Mouse (Mus musculus): ENCODE measurements around the gene Pias3.

Gene Pias3

DNA sequence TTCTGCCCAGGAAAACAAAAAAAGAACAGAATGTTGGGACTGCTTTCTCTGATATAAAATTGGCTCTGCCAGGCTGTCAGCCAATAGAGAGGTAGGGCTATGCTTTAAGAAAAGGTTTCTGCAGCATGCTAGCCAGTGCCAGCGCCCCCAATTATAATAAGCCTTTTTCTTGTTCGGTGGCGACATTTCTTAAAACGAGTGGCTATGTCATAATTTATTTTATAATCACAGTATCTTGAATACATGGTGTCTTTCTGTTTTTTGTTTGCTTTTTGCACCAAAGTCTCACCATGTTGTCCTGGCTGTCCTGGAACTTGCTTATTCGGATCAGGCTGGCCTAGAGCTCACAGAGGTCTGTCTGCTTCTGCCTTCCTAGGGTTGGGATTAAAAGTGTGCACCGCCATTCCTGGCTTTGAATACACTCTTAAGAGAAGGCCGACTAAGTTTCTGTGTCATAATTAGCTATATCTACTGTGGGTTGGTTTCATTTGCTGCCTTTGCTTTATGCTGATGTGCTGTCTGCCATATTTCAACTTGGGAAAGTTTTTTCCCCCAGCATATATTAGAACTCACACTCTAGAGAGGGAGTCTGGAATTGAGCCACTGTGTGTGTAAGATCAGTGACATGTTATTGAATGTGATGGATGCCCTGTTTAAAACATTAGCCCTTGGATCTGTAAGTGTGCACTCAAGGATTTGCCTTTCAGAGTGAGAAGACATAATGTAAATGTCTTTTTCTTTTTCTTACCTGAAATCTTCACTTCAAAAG lies 32.6 kb downstream of the Pias3 start:
- no peak for DNase-seq (ENCODE audit: low read depth)

DNA sequence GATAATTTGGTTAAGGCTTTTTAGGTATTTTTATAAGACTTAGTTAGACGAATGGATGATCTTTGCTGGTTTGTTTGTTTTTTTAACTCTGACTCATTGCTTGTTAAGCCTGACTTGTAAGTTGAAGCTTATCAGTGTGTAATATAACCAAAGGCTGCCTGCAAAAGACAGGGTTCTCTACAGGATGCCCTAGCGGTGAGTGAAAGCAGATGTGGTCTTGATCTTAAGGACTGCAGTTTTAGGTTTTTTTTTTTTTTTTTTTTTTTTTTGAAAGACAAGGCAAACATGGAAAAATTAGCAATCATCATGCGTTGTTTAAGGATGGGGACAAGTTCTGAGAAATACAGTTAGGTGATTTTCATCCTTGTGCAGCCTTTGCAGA lies 33.2 kb downstream of the Pias3 start:
- peak; percentile 91 for DNase-seq (ENCODE audit: low read depth)

DNA sequence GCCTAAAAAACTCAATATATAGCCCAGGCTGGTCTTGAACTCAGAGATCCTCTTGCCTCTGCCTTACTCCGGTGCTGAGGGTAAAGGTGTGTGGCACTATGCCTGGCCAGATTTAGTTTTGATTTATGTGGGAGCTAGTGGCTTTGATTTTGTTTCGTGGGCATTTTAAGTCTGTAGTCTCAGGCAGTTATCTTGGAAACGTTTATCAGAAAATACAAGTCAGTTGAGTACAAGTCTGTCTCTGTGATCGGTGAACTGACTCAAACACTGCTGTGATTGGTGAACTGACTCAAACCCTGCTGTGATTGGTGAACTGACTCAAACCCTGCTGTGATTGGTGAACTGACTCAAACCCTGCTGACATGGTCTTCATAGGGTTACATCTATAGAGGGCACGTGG lies 34.6 kb downstream of the Pias3 start:
- no peak for DNase-seq (ENCODE audit: low read depth)

DNA sequence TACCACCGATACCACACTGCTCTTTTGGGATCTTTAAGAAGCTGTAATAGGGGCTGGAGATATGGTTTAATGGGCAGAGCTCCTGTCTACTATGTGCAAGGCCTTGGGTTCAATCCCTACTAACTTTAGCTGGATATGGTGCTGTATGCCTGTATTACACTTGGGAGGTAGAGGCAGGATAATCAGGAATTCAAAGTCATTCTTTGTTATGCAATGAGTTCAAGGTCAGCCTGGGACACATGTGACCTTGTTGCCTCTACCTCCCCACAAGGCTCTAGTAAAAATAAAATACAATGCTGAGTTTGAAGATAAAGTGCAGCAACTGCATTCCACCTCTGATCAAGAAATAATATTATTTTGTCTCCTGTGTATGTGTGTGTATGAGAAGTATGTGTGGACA lies 37.8 kb downstream of the Pias3 start:
- DNase-seq (ENCODE audit: low read depth): no peak

DNA sequence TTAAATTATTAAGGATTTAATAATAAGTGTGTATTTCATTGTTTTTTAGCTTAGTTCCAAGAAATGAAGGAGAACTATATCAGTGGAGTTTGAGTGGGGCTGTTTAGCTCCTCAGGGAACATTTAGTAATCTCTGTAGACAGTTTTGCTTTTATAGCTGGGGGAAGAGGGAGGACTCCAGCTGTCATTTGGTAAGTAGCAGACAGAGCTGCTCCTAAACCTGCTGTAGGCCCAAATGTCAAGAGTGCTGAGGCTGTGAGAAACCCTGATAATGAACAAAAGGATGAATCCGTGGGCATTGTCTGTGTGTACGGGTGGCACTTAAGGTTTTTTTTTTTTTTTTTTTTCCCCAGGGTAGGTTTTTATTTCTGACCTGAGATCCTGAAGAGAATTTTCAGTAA lies 39.0 kb downstream of the Pias3 start:
- no peak for DNase-seq (ENCODE audit: low read depth)

DNA sequence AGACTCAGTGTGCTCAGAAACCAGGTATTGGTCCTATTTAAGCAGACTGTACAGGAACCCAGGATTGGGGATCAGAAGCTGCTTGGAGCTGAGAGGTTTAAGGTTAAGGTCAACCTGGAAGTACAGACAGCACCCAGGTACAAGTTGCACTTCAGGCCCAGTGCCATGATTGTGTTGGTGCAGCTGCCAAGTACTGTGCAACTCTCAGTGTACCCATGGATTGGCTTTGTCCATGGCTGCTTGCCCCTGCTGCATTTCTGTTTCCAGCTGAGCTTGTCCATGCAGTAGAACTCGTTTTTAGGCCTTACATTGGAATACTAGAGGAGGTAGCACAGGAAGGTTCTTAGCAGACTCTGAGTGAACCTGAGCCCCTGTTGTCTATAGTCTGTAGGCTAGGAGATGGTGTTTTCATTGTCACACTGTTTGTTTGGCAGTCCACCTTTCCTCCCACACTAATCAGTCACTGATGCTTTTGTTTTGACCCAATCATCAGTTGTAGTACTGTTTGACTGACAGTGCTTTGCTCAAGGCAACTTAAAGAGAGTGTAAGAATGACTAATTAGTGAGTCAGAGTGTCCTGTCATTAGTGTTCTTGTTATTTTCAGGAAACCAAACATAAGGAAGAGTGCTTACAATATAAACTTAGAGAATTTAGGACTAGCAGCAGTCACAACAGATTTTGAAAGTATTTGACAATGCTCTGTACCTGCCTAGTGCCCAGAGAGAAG lies 41.0 kb downstream of the Pias3 start:
- peak; percentile 77 for DNase-seq (ENCODE audit: low read depth)

DNA sequence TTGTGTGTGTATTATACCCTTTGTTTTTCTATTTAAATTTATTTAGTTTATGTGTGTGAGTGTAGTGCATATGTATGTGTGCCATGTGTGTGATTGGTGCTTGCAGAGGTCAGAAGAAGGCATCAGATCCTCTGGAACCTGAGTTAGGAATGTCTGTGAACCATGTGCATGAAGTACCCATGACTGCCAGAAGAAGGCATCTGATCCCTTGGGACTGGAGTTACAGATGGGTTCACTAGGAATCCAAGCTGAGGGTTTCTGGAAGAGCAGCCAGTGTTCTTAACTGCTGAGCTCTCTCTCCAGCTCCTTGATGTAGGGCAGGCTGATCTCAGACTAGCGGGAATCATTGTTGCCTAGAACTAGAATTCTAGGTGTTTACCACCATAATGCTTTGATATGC lies 41.8 kb downstream of the Pias3 start:
- peak; percentile 29 for DNase-seq (ENCODE audit: low read depth)

DNA sequence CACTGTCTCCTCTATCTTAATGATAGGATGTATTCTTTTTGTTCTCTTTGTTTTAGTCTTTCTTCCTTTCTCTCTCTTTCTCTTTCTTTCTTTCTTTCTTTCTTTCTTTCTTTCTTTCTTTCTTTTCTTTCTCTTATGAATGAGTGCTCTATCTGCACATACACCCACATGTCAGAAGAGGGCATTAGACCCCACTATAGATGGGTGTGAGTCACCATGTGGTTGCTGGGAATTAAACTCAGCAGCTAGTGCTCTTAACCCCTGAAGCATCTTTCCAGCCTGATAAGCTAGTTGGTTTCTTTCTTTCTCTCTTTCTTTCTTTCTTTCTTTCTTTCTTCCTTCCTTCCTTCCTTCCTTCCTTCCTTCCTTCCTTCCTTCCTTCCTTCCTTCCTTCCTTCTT lies 44.1 kb downstream of the Pias3 start:
- peak; percentile 71 for DNase-seq (ENCODE audit: low read depth)

DNA sequence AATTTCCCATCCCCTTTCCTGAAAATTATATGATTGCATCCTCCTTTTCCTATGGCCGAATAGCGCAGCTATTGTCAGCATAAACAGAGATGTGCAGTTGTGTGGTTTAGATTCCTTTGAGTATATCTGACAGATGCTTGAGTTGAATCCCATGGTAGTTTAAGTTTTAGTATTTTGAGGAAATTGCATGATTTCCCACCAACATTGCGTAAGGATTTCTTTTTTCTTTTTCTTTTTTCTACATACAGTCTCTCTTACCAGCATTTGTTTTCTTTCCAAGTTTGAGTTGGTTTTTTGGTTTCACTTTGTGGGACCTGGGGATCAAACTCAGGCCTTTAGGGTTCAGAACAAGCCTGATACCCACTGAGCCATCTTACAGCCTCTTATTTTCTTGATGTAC lies 48.2 kb downstream of the Pias3 start:
- peak; percentile 60 for DNase-seq (ENCODE audit: low read depth)

DNA sequence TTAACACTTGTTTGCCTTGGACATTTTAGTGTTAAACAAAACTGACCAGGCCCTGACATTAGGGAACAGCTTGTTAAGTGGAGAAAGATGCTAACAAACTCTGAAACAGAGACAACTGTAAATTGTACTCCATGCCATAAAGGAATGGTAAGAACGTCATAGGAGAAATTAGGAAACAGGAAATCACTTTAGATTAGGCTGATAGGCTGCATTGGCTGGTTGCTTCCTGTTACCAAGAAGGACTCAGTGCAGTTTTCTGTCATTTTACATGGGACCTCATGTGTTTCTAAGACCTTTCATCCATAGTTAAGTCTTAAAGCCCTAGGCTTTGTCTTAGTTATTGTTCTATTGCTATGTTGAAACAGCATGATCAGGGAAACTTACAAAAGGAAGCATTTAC lies 50.6 kb downstream of the Pias3 start:
- peak; percentile 64 for DNase-seq (ENCODE audit: low read depth)

Data from 416B (cell line).